Mouse (Mus musculus): ENCODE measurements around the gene Gsdmc4. TPM values are rescaled to one million over a fixed set of nuclear protein-coding genes. Genes with fewer than 3 reads are reported as not detected.

Gene Gsdmc4
- not detected for polyA plus RNA-seq (2017; shearing (Covaris generic))

GRCm38 (mm10) chr15:63912197-63912596, at the start of gene Gsdmc4:
Gsdmc4 (minus strand) TSS chr15:63912297.

GRCm38 (mm10) chr15:63878458-63878857, 33.6 kb downstream of the Gsdmc4 start, which contains the start of gene Gsdmc3:
Gsdmc3 (minus strand) TSS chr15:63878558.

Other genes starting within 250 kb of the Gsdmc4 start
- gene Gsdmc2, start 67.1 kb downstream of the Gsdmc4 start, polyA plus RNA-seq (2017; shearing (Covaris generic)), result not detected
- gene Gsdmc3, start 33.7 kb downstream of the Gsdmc4 start, polyA plus RNA-seq (2017; shearing (Covaris generic)), result not detected
- gene Fam49b, start 148.2 kb upstream of the Gsdmc4 start, polyA plus RNA-seq (2017; shearing (Covaris generic)), result 86.3 TPM